Mouse (Mus musculus): ENCODE data around the gene Npr1.

- TF ChIP-seq CTCF (IDR thresholded peaks at IDR 0.05; ENCODE audit: control insufficient read depth, insufficient read depth, insufficient replicate concordance, low read depth, low read length) (no peak), POLR2A (IDR thresholded peaks at IDR 0.05; ENCODE audit: control insufficient read depth, low read depth, low read length) (no peak)
Observed at GRCm38 (mm10) chr3:90432348-90432747, 33.3 kb downstream of the Npr1 start.

Measured in testis, adult 2 months (tissue).